Mouse (Mus musculus): ENCODE data around the gene Trim46.

- no peak for TF ChIP-seq CTCF (conservative IDR thresholded peaks at IDR 0.05; ENCODE audit: low read length)
- no peak for TF ChIP-seq NANOG (IDR thresholded peaks at IDR 0.05; ENCODE audit: borderline replicate concordance, low read length)
- TF ChIP-seq POU5F1 (IDR thresholded peaks at IDR 0.05; ENCODE audit: borderline replicate concordance, low read length) = no peak
Observed at GRCm38 (mm10) chr3:89210731-89211130, 35.4 kb downstream of the Trim46 start.

All from E14TG2a.4 (cell line).